8 mouse cellular contexts compared by ENCODE assay signal in the genomic region with DNA sequence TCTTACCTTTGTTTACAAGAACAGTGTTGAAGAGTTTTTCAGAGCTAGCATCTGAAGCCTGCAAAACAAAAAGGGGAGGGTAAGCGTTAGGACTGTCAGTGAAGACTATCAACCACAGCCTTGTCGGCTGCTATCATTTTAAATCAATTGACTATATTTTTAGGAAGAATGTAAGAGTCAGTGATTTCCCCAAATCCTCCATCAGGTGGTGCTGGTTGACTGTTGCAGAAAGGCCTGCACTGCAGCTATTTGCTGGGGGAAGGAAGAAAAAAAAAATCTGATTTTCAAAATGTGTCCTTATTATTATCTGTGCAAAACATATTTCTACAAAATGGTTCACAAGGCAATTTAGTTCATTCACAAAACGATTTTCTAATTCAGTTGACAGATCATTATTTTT.
A peak's percentile ranks its signal among the peaks of the same experiment; 100 is the strongest.
DNase-seq lines count a peak whose midpoint lies in the region; ATAC-seq and TF ChIP-seq lines count a peak whose summit lies in the region.

No protein-coding gene starts in this region.

- no peak overlapping the region for H3K4me3 ChIP-seq in liver, embryonic 11.5 days (ENCODE audit: low read depth, low read length)
- H3K4me3 ChIP-seq in forebrain, embryonic 12.5 days (replicated peaks) = peak overlapping the region; percentile 17

- WGBS in liver, embryonic 11.5 days = 30% methylated on average over 3 of the region's 3 CpGs
- 22% methylated on average over 3 of the region's 3 CpGs for WGBS in forebrain, embryonic 12.5 days

- peaks cover under 1% of the 10 kb centered on the region; the same call in 1 of the 2 replicates for H3K4me1 ChIP-seq in liver, embryonic 11.5 days (replicated peaks; ENCODE audit: control insufficient read depth, insufficient read depth, low read length)
- peaks cover 63% of the 10 kb centered on the region for H3K4me1 ChIP-seq in forebrain, embryonic 12.5 days

- peak; percentile 78 for TF ChIP-seq CTCF in brain, embryonic 14.5 days (IDR thresholded peaks at IDR 0.05; ENCODE audit: borderline replicate concordance, extremely low read depth, insufficient read depth, insufficient read length)

- DNase-seq in liver = peak; percentile 9
- no peak for DNase-seq in liver, embryonic 11.5 days (ENCODE audit: low spot score)
- DNase-seq in brain, embryonic 14.5 days (ENCODE audit: low read depth) = peak; percentile 92
- DNase-seq in layer of hippocampus, adult 18-20 months (ENCODE audit: low spot score in 2 of 2) = peak; percentile 47 to 86
- peak; percentile 70 for DNase-seq in mesoderm, embryonic 11.5 days (ENCODE audit: low read depth, low spot score)

- H3K4me2 ChIP-seq in liver, embryonic 11.5 days = no peak overlapping the region
- H3K4me2 ChIP-seq in forebrain, embryonic 12.5 days = peak overlapping the region; percentile 48

- TF ChIP-seq POLR2A in brain, embryonic 14.5 days (IDR thresholded peaks at IDR 0.05; ENCODE audit: borderline replicate concordance, extremely low read depth, insufficient read depth, insufficient read length, poor library complexity, severe bottlenecking) = no peak

- H3K36me3 ChIP-seq in liver, embryonic 11.5 days (ENCODE audit: control insufficient read depth, insufficient read depth, low read length) = no peaks in the 10 kb centered on the region
- H3K36me3 ChIP-seq in forebrain, embryonic 12.5 days (replicated peaks) = peaks cover 17% of the 10 kb centered on the region

- H3K27me3 ChIP-seq in liver, embryonic 11.5 days (replicated peaks; ENCODE audit: control insufficient read depth, insufficient read depth, low read length) = peaks cover 26% of the 10 kb centered on the region
- H3K27me3 ChIP-seq in forebrain, embryonic 12.5 days = peaks cover 5% of the 10 kb centered on the region; the same call in 1 of the 2 replicates

- no peak overlapping the region for H3K27ac ChIP-seq in liver, embryonic 11.5 days (ENCODE audit: low read depth, low read length)
- no peak overlapping the region for H3K27ac ChIP-seq in forebrain, embryonic 12.5 days

- H3K9ac ChIP-seq in liver, embryonic 11.5 days (ENCODE audit: low read depth, low read length) = no peak overlapping the region
- no peak overlapping the region for H3K9ac ChIP-seq in forebrain, embryonic 12.5 days

- no peak for ATAC-seq in liver, embryonic 11.5 days (replicated peaks; ENCODE audit: low FRiP score)
- no peak for ATAC-seq in forebrain, embryonic 12.5 days (ENCODE audit: low FRiP score)
- ATAC-seq in erythroblast, adult 5-6 weeks (replicated peaks; ENCODE audit: low FRiP score, poor library complexity, severe bottlenecking) = no peak
- ATAC-seq in activated CD4-positive, CD25-positive, alpha-beta regulatory T cell, adult 4 months = no peak

- H3K9me3 ChIP-seq in liver, embryonic 11.5 days (ENCODE audit: control insufficient read depth, low read length) = no peaks in the 10 kb centered on the region
- H3K9me3 ChIP-seq in forebrain, embryonic 12.5 days = no peaks in the 10 kb centered on the region
